Mouse (Mus musculus): ENCODE data around the gene Rsf1.

The Rsf1 gene

DNA sequence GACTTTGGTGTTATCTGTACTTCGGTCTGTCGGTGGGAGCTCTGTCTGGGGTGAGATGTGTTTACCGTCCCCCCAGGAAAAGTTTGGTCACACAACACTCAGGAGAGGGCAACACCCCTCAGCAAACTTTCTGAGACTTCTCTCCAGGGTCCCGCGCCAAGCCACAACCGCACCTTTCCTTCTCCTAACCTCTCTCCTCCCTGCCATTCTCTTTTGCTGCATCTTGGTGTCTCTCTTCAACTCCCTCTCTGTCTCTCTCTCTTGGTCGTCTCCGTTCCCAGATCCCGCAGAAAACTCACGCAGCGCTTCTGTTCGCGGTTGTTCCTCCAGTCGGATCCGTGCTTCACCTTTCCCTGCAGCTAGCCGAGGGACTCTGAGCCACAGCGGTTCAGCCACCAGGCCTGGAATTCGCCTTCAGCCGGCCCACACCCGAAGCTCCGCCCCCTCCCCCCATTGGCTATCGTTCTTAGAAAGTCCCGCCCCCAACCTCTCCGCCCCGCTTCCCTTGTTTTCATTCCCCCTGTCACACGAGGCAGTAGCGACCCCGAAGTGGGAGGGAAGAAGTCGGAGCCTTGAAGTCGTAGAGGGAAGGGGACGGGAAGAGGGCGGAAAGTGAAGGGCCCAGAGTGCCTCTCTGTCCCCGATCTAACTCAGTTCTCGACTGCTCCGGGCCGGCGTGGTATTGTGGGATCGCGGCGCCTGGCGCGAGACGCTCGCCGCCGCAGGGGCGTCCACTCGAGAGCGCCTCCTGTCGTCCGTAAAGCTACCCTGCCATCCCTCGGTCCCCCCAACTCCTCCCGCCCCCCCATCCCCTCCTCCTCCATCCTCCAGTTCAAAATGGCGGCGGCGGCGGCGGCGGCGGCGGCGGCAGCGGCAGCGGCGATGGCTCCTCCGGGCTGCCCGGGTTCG is at the start of gene Rsf1, which contains the start of gene Aamdc:
Gene Rsf1 (plus strand): TSS at position 823 of the 909 bp plus-strand sequence.
Gene Aamdc (minus strand): TSS at position 431 of the 909 bp plus-strand sequence.
- peak; percentile 90 for DNase-seq

DNA sequence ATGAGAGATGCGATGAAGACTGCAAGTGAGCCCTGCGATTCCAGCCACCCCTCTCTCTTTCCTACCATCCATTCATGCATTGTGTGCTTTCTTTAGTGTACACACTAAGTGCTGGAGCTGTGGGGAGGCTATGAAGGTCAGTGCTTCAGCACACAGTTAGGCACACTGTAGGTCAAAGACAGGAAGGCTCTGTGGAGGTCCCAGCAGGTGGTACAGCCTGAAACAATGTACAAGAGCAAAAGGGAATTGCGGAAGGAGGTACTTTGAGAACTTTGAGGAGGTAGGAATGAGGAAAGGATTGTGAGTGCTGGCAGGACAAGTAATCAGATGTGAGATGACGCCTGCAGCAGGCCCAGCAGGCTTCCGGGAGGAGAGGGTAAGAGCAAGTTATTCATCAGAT is 44.2 kb upstream of the Rsf1 start:
- DNase-seq: no peak

DNA sequence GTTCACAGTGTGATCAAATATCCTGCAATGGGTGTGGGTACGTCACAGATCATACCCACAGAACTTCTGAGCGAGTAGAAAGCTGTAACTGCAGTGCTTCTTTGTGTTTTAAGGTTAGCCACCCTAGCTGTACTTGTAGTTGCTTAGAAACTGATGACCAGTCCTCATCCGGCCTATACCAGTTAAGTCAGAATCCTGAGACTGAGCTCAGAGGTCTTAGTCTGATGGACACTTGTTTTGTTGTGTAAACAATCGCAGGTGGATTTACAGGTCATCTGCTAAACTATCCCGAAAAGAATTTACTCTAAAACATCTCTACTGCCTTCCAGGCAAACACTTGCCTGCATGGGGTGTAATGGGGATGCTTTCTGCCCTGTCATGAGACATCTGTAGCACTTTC is 43.1 kb upstream of the Rsf1 start:
- no peak for DNase-seq

DNA sequence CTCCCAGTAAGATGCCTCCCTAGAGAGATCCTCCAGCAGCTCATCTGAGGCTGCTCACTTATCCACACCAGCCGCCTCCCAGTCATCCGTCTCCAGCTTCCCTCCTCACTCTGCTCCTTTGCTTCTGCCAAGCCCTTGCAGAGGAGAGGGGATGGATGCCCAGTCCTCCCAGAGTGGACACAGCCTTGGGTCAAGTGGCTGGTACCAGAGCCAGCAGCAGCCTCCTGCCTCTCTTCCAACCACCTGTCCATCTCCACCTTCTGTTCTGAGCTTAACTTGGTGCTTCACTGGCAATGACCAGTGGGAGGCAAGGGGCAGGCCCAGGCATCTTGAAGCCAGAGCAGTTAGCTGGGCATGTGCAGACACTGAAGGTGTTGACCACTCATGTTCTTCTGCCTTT is 33.2 kb upstream of the Rsf1 start:
- DNase-seq: no peak

DNA sequence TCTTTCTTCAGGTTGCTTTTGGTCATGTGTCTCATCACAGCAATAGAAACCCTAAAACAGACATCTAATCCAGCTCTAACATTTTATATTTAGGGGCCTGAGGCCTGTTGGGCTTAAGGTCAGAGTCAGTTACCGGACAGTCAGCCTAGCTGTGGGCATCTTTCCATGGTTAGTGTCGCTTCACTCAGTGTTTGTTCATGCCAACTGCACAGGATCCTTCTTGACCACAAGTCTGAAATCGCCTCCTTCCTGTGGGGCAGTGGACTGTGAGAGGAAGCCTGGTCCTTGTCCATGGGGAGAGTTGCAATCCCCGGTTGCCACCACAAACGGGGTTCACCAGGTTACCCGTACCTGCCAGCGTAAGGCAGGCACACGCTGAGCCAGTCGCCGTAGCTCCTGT is 30.4 kb upstream of the Rsf1 start:
- no peak for DNase-seq

DNA sequence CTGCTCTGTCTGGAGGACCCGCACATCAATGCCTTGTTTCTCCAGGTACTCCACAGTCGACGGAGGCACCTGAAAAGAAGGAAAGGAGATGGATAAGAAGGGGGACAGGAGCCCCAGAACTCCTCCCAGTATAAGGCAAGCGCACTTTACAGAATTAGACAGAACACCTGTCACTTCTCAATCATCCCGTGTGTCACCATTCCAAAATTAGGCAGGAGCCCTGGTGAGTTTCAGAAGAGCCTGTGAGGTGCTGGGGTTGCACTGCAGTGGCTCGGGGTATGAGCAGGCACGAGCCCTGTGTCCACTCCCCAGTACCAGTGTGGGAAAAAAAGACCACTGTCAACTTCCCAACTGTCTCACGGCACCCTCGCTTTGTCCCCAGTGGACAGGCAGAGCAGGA is 29.0 kb upstream of the Rsf1 start:
- DNase-seq: no peak

DNA sequence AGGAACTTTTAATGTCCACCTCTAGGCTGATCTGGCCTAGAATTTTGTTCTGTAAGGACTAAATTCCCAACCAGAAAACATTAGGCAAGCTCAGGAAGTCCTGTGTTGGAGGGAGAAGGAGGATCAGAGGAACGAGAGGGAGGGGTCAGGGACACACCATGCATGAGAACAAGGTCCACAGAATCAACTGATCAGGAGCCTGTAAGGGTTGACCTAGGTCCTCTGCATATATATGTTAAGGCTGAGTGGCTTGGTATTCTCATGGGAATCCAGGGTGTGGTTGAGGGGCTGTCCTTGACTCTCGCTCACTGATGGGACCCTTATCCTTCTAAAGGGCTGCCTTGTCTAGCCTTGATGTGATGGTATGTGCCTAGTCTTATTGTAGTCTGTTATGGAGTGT is 16.1 kb upstream of the Rsf1 start:
- no peak for DNase-seq

DNA sequence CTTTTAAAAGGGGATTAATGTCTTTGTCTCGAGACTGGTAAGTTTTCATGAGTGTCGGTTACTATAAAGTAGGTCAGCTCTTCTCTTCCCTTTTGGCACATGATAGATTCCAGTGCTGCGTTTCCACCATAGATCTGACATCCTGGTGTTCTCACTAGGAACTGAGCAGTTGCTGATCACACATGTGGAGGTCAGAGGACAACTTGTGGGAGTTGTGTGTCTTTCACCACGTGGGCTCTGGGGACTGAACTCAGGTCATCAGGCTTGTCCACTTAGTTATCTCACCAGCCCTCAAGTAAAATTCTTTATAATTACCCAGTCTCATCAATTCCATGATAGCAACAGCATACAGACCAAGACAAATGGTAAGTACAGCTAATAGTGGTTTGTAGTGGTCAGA is 10.3 kb upstream of the Rsf1 start:
- no peak for DNase-seq

DNA sequence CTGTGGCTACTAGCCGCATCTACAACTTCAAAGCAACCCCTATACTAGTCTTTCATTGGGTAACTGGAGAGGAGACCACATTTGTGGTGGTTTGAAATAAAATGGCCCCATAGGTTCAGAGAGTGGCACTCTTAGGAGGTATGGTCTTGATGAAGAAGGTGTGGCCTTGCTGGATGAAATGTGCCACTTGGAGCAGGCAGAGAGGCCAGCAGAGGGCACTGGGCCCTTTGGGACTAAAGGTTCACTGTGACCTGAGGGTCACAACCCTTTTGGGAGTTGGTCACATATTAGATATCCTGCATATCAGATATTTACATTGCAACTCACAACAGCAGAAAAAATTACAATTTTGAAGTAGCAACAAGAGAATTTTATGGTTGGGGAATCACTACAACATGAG is 9.3 kb upstream of the Rsf1 start:
- DNase-seq: no peak

DNA sequence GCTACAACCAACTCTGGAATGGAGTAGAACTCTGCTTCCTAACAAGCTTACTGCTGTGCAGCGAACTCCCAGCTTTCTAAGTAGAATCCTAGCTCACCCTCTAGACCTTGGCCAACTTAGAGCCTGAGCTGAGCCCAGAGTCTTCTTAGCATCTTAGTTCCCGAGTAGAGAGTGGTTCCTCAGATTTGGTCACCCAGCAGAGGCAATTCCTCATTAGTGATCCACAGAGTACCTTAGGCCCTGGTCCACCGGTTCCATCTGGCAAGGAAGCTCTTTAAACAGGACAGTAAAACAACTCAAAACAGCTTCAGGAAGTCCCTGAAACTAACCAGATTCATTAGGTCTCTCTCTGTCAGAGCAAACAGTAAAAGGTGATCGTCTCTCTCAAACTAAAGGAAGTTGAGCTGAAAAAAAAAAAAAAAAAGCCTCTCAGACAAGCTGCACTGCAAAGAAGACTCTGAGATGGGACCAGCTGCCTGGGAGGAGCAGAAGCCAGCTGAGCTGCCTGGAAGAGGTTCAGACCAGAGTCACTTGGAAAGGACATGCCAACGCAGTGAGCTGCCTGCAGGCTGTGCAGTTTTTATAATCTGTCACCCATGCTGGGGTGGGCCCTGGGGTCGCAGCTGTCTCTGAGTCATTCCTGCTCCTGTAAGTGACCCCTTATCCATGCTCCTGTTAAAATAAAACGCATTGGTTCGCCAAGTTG is 1.2 kb upstream of the Rsf1 start:
- peak; percentile 41 for DNase-seq

DNA sequence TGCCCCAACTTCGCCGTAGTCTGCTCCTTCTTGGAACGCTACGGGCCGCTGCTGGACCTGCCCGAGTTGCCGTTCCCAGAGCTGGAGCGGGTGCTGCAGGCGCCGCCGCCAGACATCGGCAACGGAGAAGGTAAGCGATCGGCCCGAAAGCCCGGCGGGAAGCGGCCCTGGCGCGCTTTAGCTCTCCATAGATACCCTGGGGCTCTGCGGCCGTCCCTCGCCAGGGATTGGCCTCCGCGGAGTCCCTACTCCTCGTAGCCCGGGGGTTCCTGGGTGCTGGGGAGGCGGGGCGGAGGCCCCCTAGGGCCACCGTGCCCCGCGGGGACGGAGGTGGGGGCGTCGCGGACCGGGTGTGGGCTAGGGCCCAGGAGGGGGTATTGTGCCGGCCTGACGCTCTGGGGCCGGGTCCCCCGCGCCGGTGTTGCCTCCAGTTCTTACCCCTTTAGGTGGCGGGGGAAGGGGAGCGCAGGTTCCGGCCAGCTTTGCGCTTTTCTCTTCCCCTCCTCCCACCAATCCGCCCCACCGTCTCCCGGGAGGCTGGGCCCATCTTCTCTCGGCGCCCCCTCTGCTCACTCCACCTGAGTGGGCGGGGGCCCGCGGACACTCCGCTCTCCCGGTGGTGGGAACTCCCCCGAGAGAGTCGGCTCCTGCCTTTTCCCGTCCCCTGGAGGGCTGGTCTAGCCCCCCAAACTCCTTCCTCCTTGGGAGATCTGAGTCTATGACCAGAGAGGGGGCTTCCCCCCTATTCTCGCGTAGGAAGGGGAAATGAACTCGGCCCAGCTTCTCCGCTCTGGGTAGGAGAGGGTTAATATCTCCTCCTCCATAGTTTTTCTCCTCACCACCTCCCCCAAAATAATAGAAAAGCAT is 520 bp downstream of the Rsf1 start:
- peak; percentile 72 for DNase-seq

DNA sequence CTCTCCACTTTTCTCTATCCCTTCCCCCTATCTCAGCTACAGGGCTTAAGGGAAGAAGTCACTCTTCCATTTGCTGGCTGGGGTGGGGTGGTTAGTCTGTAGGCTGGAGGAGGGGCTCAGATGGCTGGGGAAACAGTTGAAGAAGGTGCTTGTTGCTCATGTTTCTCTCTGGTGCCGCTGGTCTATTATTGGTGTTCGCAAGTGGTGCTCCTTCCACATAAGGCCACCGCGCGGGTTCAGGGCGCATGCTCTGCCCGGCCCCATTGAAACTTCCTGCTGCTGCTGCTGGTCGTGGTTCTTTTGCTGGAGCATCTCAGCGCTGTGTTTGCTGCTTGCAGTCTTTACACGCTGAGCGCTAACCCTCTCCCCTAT is 1.1 kb downstream of the Rsf1 start:
- DNase-seq: peak; percentile 87

DNA sequence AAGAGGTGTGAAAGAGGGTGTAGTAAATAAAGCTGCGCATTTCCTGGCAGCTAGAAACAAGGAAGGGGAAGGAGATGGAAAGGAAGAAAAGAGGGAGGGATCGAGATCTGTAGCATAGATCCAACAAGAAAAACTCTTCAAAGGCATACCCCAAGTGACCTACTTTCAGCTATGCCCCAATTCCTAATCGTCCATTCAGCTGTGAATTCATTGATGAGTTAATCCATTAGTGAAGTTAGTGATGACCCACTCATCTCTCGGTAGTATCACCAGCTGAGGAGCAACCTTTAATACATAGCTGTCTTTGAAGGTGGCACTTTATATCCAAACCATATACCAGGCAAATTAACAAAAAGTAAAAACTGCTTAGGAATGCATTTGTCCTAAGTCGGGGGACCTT is 8.8 kb downstream of the Rsf1 start:
- DNase-seq: no peak

DNA sequence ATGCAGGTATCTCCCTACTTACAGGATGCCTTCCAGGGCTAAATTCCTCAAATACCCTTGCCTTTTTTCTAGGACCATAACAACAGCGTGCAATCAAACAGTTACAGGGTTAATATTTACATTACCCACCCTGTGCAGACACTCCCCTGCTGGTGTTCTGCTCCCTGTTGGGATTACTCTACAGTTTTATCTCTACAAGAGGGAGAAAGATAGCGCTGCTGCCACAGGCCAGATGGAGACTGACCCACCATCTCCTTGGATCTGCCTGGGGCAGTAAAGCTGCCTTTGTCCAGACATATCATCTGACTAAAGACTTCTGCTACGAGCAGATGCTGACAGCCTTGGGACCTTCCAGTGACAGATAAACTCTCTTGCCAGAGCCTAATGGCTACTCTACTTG is 10.8 kb downstream of the Rsf1 start:
- no peak for DNase-seq

DNA sequence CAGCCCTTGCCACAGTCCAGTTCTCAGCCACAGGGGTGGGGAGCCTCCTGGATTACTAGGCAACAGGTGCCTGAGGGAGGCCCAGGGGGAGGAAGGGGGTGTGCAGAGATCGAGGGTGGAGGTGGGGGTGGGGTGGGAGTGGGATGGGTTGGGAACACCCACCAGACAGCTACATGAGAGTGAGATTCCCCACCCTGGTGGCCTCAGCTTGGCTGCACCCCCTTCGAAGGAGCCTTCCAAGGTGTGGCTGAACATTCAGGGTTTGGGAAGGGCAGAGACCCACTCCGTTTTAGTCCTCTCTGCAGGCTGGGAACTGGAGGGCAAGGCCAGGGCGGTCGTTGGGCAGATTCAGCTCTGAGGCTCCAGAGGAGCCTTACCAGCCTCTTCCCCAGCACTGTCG is 11.6 kb downstream of the Rsf1 start:
- DNase-seq: no peak

DNA sequence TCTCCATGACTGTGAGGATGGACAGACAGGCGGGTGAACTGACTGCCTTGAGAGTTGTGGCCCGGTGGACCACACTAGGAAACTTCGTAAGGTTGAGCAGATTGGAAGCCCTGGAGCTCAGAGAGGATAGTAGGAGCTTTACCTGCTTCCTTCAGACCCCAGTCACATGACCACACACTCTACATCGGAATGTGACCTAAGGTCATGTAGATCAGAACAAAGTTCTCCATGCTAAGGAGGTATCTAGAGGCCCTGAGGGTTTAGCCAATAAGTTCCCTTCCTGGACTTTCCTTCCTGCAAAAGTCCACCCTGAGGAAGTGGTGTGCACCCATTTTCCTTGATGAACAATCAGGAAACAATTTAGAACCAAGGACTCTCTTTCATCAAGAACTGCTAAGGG is 12.7 kb downstream of the Rsf1 start:
- no peak for DNase-seq

DNA sequence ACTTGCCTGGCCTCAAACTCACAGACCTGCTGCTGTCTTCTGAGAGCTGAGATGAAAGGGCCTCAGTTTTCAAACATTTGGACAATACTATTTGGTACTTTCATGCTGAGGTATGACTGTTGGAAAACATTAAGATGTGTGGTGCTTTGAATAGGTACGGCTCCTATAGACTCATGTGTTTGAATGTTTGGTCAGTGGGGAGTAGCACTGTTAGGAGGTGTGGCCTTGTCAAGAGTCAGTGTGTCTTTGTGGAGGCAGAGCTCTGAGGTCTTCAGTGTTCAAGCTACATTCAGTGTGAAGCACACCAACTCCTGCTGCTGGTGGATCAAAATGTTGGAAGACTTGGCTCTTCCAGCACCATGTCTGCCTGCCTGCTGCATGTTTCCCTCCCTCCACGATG is 13.8 kb downstream of the Rsf1 start:
- DNase-seq: no peak

DNA sequence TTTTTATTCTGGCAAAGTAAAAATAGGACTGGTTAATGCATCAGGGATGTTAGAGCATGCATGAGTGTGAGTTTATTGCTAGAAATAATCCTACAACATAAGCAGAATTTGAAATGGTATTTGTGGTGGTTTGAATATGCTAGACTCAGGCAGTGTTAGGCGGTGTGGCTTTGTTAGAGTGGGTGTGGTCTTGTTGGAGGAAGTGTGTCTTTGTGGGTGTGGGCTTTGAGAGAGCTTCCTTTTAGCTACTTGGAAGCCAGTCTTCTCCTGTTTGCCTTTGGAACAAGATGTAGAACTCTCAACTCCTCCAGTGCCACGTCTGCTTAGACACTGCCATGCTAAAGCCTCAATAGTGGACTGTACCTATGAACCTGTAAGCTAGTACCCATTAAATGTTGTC is 18.9 kb downstream of the Rsf1 start:
- DNase-seq: no peak

DNA sequence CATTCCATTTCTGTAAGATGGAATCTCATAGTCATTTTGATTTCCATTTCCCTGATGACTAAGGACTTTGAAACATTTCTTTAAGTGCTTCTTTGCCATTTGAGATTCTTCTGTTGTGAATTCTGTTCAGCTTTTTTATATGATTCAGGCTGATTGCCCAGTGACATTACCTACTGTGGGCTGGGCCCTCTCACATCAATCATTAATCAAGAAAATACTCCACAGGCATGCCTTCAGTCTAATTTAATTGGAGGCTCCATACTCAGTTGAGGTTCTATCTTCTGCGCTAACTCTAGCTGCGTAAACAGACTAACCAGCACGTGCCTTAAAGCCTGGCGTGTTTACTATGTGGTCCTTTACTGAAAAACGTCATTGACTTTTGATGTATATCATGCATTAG is 41.7 kb downstream of the Rsf1 start:
- no peak for DNase-seq

DNA sequence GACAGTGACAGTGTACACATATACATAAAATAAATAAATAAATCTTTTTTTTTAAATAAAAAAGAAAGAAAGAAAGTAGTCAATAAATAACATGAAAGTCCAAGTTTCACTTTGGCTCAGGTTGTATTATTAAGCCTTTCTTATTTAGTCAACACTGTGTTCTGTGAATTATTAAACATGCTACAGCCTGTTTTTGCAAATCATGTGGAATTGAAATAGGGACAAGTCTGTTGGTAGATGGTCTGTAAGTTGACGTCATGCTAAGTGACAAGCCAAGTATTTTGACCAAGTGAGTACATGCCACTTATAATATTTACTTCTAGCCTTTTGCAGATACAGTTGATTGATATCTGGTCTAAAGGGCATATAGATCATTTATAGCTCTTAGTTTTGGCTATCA is 43.0 kb downstream of the Rsf1 start:
- no peak for DNase-seq

DNA sequence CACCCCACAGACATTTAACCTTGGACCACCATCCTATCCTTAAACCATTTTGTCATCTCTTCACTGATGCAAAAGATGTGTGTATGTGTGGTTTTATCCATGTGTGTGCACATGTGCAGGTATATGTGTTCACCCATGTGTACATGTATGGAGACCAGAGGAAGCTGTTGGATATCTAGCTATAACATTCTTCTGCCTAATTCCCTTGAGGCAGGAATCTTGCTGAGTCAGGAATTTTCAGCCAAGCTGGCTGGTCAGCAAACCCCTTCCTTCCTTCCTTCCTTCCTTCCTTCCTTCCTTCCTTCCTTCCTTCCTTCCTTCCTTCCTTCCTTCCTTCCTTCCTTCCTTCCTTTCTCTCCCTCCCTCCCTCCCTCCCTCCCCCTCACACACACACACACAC is 43.7 kb downstream of the Rsf1 start:
- no peak for DNase-seq

DNA sequence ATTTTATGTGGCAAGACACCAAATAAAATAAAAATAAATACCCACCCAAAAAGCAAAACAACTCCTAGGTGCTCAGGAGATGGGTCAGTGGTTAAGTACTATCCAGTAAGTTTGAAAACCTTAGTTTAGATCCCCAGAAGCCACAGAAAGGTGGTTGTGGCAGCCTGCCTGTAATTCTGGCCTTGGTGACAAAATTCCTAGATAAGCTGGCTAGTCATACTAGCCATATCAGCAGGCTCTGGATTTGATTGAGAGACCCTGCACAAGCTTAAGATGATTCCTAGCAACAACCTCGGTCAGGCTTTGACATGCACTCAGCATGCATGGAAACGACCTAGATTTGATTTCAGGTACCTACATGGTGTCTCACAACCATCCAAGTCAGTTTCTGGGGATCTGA is 49.7 kb downstream of the Rsf1 start:
- no peak for DNase-seq

DNA sequence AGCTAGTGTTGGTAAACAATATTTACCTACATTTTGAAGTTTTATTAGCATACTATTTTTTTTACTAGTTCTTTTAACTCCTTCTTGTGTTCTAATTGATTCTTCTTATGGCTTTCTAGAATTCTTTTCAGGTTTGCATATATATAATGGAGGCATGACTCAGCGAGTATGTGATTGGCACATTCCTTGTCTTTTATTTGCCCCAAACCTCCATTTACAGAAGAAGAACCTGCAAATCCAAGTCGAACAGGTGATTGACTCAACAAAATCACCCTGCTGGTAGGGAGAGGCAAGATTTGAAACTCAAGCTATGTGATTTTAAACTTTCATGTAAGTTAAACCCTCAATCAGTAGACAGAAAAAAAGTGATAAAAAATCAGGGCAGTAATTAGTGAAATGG is 51.6 kb downstream of the Rsf1 start:
- DNase-seq: no peak

DNA sequence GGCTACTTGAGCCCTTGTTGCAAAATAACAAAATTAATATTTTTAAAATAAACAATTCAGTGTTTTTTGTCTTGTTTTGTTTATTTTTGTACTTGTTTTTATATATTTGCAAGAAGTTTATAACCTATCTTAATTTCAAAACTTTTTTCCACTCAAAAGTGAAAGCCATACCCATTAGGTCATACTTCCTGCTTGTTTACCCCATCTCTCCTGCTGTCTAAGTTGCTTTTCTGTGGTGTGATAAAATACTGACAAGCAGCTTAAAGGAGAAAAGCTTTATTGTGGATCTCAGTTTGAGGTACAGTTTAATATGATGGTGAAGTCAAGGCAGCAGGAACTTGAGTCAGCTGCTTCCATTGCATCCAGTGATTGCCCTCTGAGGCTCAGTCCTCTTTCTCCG is 53.2 kb downstream of the Rsf1 start:
- no peak for DNase-seq

All from thymus, postnatal 25 days (tissue).